Mouse (Mus musculus) heart, adult 2 months (tissue): ENCODE measurements around the gene Kalrn.

Source experiments
- EP300 ChIP-seq: fragments of 200-500 bp; IDR thresholded peaks from 2 replicates; pipeline ENCODE4 v1.6.1; 2011; ENCODE audit warnings: low read depth, low read length, control low read depth; ENCODE audit not compliant: insufficient read depth
- POLR2A ChIP-seq: fragments of 200-500 bp; IDR thresholded peaks from 2 replicates; pipeline ENCODE4 v1.6.1; 2011; ENCODE audit warnings: mild to moderate bottlenecking, low read depth, low read length, control low read depth; ENCODE audit not compliant: insufficient read depth

GRCm38 (mm10) chr16:34395221-34395811, 178.0 kb downstream of the Kalrn start:
- TF ChIP-seq EP300 = no peak
- TF ChIP-seq POLR2A = no peak
